Mouse (Mus musculus) urinary bladder, adult 2 months (tissue): ENCODE results near the gene Pitpnm1. TPM values are rescaled to one million over a fixed set of nuclear protein-coding genes. Genes with fewer than 3 reads are reported as not detected.

Source experiments
- DNase-seq: peaks from one replicate; pipeline ENCODE4 v3.0.0; 2022; ENCODE audit warnings: low spot score
- polyA plus RNA-seq: library from polyadenylated mRNA; depleted of rRNA; stranded (reverse); fragments of >200 nt; gene quantifications from 2 replicates; pipeline ENCODE4 v1.2.3, GENCODE M21; 2012

Pitpnm1 gene
- polyA plus RNA-seq, 1 experiment, result 45.2 TPM

DNA sequence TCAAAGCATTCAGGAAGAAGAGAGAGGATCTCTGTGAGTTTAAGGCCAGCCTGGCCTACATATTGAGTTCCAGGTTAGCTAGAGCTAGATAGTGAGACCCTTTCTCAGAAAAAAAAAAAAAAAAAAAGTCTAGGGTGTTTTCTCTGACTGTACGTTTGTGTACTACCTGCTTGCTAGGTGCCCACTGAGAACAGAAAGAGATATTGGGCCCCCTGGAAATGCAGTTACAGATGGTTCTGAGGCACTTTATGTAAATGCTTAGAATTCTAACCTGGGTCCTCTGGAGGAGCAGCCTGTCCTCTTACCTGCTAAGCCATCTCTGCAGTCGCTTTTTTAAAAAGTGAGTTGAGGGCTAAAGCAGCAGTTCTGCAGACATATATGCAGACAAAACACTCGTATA lies 4.0 kb upstream of the Pitpnm1 start:
- DNase-seq, result no peak

DNA sequence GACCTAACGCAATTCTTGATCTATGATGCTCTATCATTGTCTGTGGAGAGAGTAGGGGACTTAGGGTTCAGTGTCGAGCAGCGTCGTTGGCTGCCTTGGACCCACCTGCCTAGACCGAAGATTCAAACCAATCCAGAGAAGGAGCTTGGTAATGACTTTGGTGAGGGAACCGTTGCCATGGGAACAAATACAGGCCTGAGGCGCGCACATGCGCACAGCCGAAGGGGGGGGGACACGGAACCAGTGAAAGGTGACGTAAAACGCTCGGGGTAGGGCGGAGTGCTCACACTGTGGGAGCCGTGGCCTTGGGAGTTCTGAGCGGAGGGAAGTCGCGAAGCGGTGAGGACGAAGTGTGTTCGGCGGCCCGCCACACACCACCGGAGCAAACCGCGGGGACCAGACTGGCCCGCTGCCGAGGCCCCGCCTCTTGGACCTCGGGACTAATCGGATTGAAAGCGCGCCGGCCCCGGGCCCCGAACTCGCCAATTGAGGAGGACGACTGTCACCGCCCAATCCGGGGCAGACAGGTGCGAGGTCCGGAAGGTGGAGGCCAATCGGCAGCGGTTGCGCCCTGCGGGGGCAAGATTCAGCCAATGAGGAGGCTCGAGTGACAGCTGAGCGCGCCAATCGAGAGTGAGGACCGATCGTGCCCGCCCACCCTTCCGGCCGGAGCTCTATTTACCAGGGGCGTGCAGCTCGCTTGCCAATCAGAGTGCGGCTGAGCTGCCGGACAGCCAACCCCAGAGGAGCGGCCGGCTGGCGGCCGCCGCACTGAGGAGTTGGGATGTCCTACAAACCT lies 3.0 kb upstream of the Pitpnm1 start, which contains the start of gene Cdk2ap2:
Gene Cdk2ap2 (plus strand): TSS at position 541 of the 799 bp plus-strand sequence.
- DNase-seq, result peak; percentile 99

DNA sequence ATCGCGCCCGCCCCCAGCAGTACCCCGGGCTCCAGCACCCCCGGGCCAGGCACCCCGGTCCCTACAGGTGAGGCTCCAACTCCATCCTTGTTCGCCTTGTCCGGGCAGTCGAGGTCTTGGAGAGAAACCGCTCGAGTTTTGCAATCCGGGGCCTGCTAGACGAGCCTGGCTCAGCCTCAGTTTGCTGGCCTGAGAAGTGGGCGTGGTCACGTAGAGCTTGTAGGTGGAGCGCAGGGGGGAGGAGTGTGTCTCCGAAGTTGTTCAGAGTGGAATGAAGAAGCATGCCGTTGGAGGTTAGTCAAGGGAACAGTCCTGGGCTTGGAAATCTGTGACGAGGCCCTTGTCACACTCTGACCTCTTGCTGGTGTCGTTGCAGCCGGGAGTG lies 2.4 kb upstream of the Pitpnm1 start:
- no peak for DNase-seq

DNA sequence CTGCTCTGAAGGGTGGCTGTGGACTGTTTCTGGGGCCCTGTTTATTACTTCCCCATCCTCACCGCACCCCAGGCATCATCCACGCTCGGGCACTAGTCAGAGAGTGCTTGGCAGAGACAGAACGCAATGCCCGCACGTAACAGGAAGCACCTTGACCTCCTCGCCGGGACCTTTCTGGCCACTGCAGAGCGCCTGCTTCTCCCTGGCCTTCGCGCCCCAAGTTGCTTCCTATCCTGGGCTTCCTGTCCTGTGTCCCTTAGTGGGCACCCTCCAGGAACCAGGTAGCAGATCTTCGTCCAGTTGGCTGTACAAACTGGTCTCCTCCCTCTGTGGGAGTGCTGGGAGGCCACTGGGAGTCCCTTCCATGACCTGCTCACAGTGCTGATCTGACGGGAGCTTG lies 1.4 kb upstream of the Pitpnm1 start:
- no peak for DNase-seq

DNA sequence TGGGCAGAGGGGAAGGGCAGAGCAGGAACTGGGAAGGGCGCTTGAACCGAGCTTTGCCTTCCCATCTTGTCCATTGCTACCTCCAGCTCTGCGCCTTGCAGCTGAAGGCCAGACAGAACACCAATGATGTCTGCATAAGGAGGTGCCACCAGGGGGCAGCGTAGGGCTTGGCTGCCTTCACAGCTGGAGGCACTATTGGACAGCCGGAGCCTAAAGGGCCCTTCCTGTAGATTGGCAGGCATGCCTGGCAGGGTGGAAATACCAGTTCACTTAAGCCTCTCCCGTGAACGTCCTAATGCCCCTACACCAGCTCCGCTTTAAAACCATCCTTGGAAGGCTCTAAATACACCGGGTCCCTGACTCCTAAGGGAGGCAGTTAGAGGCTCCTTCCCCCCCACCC lies 742 bp upstream of the Pitpnm1 start:
- peak; percentile 85 for DNase-seq

DNA sequence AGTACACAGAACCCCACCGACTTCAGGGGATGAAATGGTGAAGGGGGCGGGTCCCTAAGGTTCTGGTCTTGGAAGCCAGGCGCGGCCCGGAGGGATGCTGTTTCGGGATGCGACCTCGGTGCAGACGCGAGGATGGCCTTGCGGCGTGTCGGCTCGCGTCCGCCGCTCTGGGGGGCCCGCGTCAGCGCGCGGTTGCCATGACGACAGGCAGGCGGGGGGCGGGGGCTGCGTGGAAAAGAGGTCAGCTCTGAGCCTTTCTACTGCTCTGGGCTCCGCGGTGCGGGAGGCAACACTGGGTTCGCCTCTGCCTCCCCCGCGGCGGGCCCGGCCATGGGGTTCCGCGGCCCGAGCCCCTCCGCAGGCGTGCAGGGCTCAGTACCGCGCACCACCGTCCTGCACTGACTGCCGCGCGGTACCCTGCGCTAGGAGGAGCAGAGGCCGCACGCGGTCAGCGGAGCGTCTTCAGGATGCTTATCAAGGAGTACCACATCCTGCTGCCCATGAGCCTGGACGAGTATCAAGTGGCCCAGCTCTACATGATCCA lies 992 bp downstream of the Pitpnm1 start:
- no peak for DNase-seq

DNA sequence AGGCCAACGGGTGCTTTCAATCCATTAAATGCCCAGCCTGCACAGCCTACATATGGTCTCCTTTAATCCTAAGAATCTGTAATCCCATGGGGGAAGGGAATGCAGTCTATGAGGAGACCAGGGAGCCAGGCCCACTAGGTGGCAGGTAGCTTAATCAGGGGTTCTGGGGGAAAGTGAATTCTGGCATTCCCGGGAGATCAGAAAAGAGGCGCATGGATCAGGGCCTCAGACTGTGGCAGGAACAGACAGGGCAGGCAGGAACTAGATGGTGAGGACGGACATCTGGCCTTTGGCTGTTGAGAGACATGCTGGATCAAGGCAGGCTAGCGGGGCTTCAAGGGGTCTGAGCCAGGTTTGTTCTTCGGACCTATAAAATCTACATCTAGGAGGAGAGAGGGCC lies 1.7 kb downstream of the Pitpnm1 start:
- DNase-seq, result no peak

DNA sequence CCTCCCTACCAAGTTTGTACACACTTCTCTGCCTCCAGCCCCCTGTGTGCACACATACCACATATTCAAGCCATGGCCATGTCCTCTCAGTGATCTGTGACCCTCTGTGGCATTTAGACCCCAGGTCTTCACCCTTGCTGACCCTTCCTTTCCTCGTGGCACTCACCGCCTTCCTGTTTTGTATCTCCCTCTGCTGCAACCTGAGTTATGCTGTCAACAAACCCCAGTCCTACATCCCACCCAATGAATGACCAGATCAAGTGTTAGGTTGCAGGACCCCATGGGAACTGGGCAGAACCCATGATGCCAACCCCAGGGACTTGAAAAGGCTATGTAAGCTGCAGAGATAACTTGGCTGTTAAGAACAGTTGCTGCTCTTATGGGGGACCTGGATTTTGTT lies 2.3 kb downstream of the Pitpnm1 start:
- no peak for DNase-seq

DNA sequence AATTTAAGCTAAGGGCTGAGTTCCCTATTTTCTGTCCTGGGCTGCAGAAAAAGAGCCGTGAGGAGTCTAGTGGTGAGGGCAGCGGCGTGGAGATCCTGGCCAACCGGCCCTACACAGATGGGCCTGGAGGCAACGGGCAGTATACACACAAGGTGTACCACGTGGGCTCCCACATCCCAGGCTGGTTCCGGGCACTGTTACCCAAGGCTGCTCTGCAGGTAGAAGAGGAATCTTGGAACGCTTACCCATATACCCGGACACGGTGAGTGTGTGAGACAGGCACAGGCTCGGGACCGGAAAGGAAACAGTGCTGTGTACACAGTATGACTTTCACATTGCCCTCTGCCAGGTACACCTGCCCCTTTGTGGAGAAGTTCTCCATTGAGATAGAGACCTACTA lies 2.8 kb downstream of the Pitpnm1 start:
- DNase-seq, result no peak

DNA sequence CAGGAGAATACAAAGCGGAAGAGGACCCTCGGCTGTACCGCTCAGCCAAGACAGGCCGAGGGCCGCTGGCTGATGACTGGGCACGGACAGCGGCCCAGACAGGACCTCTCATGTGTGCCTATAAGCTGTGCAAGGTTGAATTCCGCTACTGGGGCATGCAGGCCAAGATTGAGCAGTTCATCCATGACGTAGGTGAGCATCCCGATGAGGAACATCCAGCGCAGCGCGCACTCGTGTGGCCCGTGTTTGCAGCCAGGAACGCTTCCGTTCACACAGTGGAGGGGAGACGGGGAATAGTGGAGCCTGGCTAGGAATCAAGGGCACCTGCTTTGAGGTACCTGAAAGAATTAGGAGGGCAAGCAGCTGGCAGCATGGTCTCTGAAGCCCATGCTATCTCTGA lies 3.5 kb downstream of the Pitpnm1 start:
- DNase-seq, result no peak

DNA sequence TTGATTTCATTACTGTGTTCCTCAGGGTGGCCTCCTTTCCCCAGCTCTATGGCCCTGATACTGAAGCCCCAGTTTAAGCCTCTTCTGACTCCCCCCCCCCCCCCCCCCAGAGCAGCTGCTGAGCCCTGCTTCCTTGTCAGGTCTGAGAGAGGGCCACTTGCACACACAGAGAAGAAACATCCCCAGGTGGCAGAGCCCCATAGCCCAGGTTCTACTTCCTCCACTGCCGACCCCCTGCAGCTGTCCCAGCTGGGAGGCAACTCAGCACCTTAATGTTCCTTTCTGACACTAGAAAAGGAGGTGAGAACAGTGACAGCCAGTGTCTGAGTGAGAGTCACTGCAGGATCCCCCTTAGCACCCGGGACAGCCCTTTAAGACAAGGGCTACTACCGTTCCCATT lies 4.0 kb downstream of the Pitpnm1 start:
- DNase-seq, result no peak

DNA sequence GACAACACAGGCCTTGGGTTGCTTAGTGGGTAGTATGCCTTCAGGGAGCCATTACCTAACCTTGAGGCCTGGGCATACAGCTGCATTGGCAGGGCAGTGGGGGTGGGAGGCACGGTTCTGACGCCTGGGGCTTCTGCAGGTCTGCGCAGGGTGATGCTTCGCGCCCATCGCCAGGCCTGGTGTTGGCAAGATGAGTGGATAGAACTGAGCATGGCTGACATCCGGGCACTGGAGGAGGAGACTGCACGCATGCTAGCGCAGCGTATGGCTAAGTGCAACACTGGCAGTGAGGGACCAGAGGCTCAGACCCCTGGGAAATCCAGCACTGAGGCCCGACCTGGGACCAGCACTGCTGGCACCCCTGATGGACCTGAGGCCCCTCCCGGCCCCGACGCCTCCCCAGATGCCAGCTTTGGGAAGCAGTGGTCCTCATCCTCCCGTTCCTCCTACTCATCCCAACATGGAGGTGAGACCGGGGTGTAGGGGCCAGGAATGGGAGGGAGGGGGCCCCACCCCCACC lies 4.9 kb downstream of the Pitpnm1 start:
- DNase-seq, result no peak

DNA sequence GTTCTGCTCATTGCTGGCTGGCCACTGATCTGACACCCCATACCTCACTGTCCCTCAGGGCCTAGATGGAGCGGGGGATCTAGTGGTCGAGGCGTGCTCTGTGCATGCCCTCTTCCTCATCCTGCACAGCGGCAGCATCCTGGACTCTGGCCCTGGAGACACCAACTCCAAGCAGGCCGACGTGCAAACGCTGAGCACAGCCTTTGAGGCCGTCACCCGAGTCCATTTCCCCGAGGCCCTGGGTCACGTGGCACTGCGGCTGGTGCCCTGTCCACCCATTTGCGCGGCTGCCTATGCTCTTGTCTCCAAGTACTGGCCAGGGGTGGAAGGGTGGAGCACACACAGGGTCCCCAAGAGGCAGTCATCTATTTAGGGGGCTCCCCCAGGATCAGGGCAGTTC lies 6.9 kb downstream of the Pitpnm1 start:
- DNase-seq, result no peak

DNA sequence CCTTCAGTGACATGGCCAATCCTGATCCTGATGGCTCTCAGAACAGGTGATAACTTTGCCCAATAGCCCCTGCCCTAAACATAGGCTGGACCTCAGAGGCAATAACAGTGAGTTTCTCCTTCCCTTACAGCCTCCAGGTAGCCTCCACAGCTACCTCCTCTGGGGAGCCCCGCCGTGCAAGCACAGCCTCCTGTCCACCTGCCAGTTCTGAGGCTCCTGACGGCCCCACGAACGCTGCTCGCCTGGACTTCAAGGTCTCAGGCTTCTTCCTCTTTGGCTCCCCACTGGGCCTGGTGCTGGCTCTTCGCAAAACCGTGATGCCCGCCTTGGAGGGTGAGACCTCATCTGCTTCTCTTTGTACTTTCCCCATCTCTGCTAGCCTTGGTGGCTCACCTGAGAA lies 8.7 kb downstream of the Pitpnm1 start:
- DNase-seq, result no peak

DNA sequence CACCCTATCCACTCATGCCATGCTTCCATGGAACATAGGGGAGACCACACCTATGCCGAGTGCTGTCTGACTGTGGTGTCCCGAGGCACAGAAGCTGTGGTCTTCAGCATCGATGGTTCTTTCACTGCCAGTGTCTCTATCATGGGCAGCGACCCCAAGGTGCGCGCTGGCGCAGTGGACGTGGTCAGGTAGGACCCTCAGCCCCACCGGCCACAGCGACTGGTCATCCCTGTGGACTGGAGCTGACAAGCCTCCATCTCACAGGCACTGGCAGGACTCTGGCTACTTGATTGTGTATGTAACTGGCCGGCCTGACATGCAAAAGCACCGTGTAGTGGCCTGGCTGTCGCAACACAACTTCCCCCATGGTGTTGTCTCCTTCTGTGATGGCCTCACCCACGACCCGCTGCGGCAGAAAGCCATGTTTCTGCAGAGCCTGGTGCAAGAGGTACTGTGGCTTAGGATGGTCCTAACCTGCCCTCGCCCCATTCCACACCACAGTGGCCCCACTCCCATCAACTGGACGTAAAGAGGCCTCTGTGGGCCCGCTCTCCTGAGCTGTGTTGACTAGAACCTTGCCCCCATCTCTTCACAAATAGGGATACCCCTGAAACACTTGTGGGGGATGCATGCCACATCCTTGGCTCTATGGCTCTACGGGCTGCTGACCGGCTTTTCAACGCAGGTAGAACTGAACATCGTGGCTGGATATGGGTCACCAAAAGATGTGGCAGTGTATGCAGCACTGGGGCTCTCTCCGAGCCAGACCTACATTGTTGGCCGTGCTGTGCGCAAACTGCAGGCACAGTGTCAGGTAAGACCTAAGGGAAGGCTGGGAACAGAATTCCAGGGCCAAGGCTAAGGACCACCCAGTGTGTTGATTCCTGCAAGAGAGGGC lies 12.5 kb downstream of the Pitpnm1 start:
- DNase-seq, result no peak

DNA sequence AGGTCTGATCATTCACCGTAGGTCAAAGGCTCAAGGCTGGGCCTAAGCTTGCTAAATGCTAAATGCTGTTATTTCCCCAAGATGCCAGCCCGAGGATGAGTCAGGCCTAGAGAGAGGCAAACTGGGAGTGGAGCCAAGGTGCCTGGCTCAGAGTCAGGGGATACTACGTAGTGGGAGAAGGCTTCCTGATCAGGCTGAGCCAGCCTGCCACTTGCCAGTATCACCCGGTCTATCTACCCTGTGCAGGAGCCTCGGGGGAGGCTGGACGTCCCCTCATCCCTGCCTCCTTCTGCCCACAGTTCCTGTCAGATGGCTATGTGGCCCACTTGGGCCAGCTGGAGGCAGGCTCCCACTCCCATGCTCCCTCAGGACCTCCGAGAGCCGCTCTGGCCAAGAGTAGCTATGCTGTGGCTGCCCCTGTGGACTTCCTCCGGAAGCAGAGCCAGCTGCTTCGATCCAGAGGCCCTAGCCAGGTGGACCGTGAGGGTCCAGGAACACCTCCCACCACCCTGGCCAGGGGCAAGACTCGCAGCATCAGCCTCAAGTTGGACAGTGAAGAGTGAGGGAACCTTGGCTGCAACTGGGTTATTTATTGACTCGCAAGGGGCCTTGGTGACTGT lies 13.5 kb downstream of the Pitpnm1 start:
- DNase-seq, result peak; percentile 65

DNA sequence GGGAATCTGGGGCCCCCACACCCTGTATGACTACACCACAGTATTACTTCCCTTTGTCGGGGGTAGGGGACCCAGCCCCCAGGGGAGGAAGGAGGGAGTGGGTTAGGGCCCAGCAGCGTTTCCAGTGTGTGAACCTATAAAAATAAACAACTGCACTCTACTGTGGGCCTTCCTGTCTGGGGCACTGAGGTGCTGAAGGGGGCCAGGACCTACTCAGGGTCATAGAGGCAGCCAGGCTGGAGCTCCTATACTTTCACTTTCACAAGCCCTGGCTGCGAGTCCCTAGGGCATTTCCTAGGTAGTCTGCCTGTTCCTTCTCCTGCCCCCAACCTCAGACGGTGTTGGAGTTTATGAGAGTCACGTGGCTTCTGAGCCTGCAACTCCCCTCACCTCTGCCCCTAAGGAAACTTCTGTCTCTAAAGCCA lies 14.0 kb downstream of the Pitpnm1 start:
- no peak for DNase-seq

DNA sequence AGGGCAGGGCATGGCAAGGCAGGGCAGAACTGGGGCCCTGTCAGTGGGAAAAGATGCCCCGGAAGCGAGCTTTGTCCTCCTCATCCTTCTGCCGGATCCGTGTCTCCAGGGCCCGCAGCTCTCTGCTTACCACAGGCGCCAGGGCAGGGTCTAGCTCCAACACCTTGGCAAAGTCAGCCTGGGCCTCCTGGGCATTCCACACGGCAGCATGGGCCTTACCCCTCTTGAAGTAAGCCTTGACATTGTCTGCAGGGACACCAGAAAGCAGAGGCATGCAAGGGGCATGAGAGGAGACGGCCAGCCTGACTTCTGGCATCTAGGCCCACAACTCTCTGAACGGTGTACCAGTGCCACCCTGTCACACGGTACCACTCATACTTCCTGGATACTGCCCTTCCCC lies 14.8 kb downstream of the Pitpnm1 start:
- DNase-seq, result no peak

DNA sequence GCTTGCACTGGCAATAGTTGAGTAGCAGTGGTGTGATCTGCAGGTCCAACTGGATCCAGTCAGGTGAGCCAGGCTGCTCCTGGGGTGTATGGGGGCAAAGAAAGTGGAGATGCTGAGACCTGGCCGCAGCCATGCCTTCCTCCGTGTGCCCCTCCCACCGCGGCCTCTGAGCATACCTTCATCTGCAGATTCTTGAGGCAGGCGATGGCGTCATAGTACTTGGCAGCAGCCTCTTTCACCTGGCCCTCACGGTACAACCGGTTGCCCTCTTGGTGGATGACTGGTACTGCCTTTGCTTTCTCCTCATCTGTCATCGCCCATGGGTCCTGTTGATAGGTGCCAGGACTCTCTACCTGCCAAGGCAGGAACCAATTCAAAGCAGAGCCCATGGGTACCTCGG lies 15.3 kb downstream of the Pitpnm1 start:
- DNase-seq, result no peak

DNA sequence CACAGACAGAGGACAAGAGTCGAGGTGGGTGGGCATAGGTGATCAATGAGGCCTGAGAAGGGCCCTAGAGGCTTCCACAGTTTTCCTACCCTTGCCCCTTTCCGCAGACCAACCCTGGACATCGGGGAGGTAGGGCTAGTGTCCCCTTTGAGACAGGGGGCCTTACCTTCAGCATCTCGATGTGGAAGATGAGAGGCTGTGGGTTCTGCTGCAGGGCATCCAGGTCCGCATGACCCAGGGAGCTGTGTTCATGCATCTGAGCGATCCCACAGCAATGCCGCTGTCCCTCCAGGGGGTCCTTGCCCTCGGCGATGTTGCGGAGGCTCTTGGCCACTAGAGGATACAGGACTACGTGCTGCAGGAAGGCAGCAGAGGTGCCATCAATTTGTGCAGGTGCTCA lies 16.0 kb downstream of the Pitpnm1 start:
- no peak for DNase-seq

DNA sequence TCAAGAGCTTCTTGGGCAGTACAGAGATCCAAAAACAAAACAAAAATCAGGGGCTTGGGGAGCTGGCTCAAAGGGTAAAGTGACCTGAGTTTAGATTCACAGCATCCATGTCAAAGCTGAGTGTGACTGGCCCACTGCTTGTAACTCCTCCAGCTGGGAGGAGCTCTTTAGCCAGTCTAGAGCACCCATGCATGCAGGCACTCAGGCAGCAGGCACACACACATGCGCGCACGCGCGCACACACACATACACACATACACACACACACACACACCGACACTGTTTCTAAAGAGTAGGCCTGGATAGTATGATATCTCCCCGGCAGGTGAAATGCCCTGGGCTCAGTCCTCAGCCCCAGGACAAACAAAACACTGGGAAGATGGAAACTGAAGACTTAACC lies 17.2 kb downstream of the Pitpnm1 start:
- no peak for DNase-seq

DNA sequence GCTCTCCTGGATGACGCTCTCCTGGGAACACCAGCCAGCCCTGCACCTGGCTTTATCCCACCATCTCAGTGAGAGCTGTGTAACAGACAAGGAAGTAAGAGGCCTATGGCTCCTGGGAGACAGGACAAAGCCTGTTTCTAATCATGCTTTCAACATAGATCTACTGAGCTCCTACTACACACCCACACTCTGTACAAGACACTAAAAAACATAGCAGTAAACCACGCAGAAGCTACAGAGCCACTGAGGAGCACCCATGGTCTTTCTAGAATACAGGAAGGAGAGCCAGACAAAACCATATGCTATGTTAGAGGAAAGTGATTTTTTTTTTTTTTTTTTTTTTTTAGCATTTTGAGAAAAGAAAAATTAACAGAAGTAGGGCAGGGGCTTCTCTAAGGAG lies 18.6 kb downstream of the Pitpnm1 start:
- no peak for DNase-seq
